12 mouse cellular contexts compared by ENCODE assay signal in the genomic region with DNA sequence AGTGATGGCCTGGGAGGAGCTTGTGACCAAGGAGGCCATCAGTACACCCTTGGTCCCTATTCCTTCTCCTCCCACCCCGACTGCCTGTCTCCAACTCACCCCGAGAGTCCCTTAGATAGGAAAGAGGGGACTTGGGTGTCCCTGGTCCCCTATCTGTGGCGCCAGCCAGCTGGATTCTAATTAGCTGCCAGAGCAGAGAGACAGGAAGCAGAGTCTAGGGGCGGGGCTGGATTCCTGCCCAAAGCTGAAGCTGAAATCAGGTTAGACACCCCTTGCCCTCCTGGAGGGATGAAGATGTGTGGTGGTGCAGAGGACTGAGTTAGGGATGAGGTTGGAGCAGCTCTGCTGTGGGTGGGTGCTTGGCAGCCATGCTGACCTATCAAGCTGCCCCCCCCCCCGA. TPM values are rescaled to one million over a fixed set of nuclear protein-coding genes. Genes with fewer than 3 reads are reported as not detected.
A peak's percentile ranks its signal among the peaks of the same experiment; 100 is the strongest.
DNase-seq lines count a peak whose midpoint lies in the region; ATAC-seq and TF ChIP-seq lines count a peak whose summit lies in the region.
"Had no signal": no experiment of that assay in that cellular context is flagged by ENCODE, and none has a peak within 500 bp of the region (broad histone marks: within the 10 kb centered on the region; RNA-seq: fewer than 3 reads in every experiment).

No protein-coding gene starts in this region.

- no peak for TF ChIP-seq CTCF in kidney, adult 2 months (conservative IDR thresholded peaks at IDR 0.05; ENCODE audit: insufficient read depth, insufficient read length, low read depth, low read length)

- no peak for ATAC-seq in kidney, embryonic 15.5 days (replicated peaks; ENCODE audit: low FRiP score)
- ATAC-seq in neural tube, embryonic 13.5 days (ENCODE audit: low read depth): 0 out of 2 replicates have a peak, but pooled peaks have one; percentile 4
- peak; percentile 51 for ATAC-seq in megakaryocyte progenitor cell, adult 5-6 weeks (replicated peaks; ENCODE audit: poor library complexity)
- ATAC-seq: Patski had no signal

- no peak overlapping the region for H3K4me2 ChIP-seq in kidney, embryonic 15.5 days
- H3K4me2 ChIP-seq in neural tube, embryonic 13.5 days: no peak overlapping the region

- H3K27ac ChIP-seq in kidney, adult 2 months (ENCODE audit: insufficient read depth, low read depth, low read length): no peak overlapping the region
- no peak overlapping the region for H3K27ac ChIP-seq in kidney, embryonic 15.5 days
- H3K27ac ChIP-seq in neural tube, embryonic 13.5 days (replicated peaks): no peak overlapping the region
- H3K27ac ChIP-seq: midbrain, embryonic 10.5 days had no signal

- no peaks in the 10 kb centered on the region for H3K36me3 ChIP-seq in kidney, adult 2 months (ENCODE audit: control insufficient read depth, insufficient read depth, low read length)
- peaks cover 23% of the 10 kb centered on the region for H3K36me3 ChIP-seq in kidney, embryonic 15.5 days
- peaks cover 25% of the 10 kb centered on the region for H3K36me3 ChIP-seq in neural tube, embryonic 13.5 days

- no peak overlapping the region for H3K9ac ChIP-seq in kidney, embryonic 15.5 days
- H3K9ac ChIP-seq in neural tube, embryonic 13.5 days: no peak overlapping the region

- 64% methylated on average over 5 of the region's 5 CpGs for WGBS in kidney, adult 2 months
- WGBS in kidney, embryonic 15.5 days: 56% methylated on average over 5 of the region's 5 CpGs
- WGBS in neural tube, embryonic 13.5 days: 62% methylated on average over 5 of the region's 5 CpGs

- H3K4me1 ChIP-seq in kidney, adult 2 months (ENCODE audit: control insufficient read depth, insufficient read depth, low read length): no peaks in the 10 kb centered on the region
- H3K4me1 ChIP-seq in kidney, embryonic 15.5 days: peaks cover 36% of the 10 kb centered on the region
- peaks cover 47% of the 10 kb centered on the region for H3K4me1 ChIP-seq in neural tube, embryonic 13.5 days (replicated peaks)

- TF ChIP-seq POLR2A in kidney, adult 2 months (IDR thresholded peaks at IDR 0.05; ENCODE audit: low read depth, low read length): no peak

- DNase-seq in cerebellum, adult 9-10 months: peak; percentile 59
- no peak for DNase-seq in cerebellum, postnatal 36 days
- DNase-seq in kidney, adult 2 months: peak; percentile 38
- DNase-seq in neural tube, embryonic 10.5 days (ENCODE audit: extremely low spot score, low spot score): no peak
- no peak for DNase-seq in ovary, postnatal 36 days (ENCODE audit: low spot score)
- DNase-seq: gastrocnemius, adult 2 months had no signal

- H3K27me3 ChIP-seq in kidney, adult 2 months (replicated peaks; ENCODE audit: control insufficient read depth, insufficient read depth, low read length): no peaks in the 10 kb centered on the region
- H3K27me3 ChIP-seq in kidney, embryonic 15.5 days: no peaks in the 10 kb centered on the region
- no peaks in the 10 kb centered on the region for H3K27me3 ChIP-seq in neural tube, embryonic 13.5 days
- H3K27me3 ChIP-seq: Patski had no signal

- no peaks in the 10 kb centered on the region for H3K9me3 ChIP-seq in kidney, embryonic 15.5 days (replicated peaks)
- no peaks in the 10 kb centered on the region for H3K9me3 ChIP-seq in neural tube, embryonic 13.5 days
- H3K9me3 ChIP-seq: midbrain, embryonic 10.5 days had no signal

- no peak overlapping the region for H3K4me3 ChIP-seq in kidney, adult 2 months (ENCODE audit: insufficient read depth, low read depth, low read length)
- no peak overlapping the region for H3K4me3 ChIP-seq in kidney, embryonic 15.5 days (replicated peaks)
- H3K4me3 ChIP-seq in neural tube, embryonic 13.5 days: no peak overlapping the region
- H3K4me3 ChIP-seq: erythroblast, embryonic 14.5 days; gastrocnemius, adult 2 months; midbrain, embryonic 10.5 days had no signal

RNA-seq across cellular contexts. Expression of a gene that starts 15.0 kb away (rescaled TPM):
- polyA plus RNA-seq in kidney, adult 2 months (2012; rRNA removed): 28.7 and 44.4 TPM in 2 replicates
- polyA plus RNA-seq in kidney, embryonic 15.5 days (2015; fragmentation: Nextera tagmentation; extraction: Ambion mirVana): 17.8 and 18.8 TPM in 2 replicates
- polyA plus RNA-seq in neural tube, embryonic 13.5 days (2015; fragmentation: Nextera tagmentation; extraction: Ambion mirVana): 40.0 and 40.1 TPM in 2 replicates
- total RNA-seq in megakaryocyte progenitor cell, adult 5-6 weeks (2015): 2.9 and 5.9 TPM in 2 replicates
- total RNA-seq in megakaryocyte progenitor cell, adult 5-6 weeks (2017): 2.3 and 2.4 TPM in 2 replicates

RNA-seq across cellular contexts. Expression of a gene that starts 40.1 kb away (rescaled TPM):
- 2.7 and 3.2 TPM in 2 replicates for polyA plus RNA-seq in kidney, adult 2 months (2012; rRNA removed)
- 0.69 and 0.71 TPM in 2 replicates for polyA plus RNA-seq in kidney, embryonic 15.5 days (2015; fragmentation: Nextera tagmentation; extraction: Ambion mirVana)
- 0.62 and 0.77 TPM in 2 replicates for polyA plus RNA-seq in neural tube, embryonic 13.5 days (2015; fragmentation: Nextera tagmentation; extraction: Ambion mirVana)
- total RNA-seq in megakaryocyte progenitor cell, adult 5-6 weeks (2015): not detected in 2 replicates
- total RNA-seq in megakaryocyte progenitor cell, adult 5-6 weeks (2017): 0.46 TPM in 1 of 2 replicates, not detected in the other
- polyA plus RNA-seq: erythroblast, embryonic 14.5 days had no signal

RNA-seq across cellular contexts. Expression of a gene that starts 40.4 kb away (rescaled TPM):
- polyA plus RNA-seq in kidney, adult 2 months (2012; rRNA removed): 2.0 and 3.6 TPM in 2 replicates
- polyA plus RNA-seq in kidney, embryonic 15.5 days (2015; fragmentation: Nextera tagmentation; extraction: Ambion mirVana): 60.7 and 62.2 TPM in 2 replicates
- polyA plus RNA-seq in neural tube, embryonic 13.5 days (2015; fragmentation: Nextera tagmentation; extraction: Ambion mirVana): 12.7 and 14.6 TPM in 2 replicates
- total RNA-seq in megakaryocyte progenitor cell, adult 5-6 weeks (2015): 40.3 and 51.0 TPM in 2 replicates
- total RNA-seq in megakaryocyte progenitor cell, adult 5-6 weeks (2017): 32.5 and 38.1 TPM in 2 replicates

RNA-seq across cellular contexts. Expression of a gene that starts 57.9 kb away (rescaled TPM):
- polyA plus RNA-seq in kidney, adult 2 months (2012; rRNA removed): 88.3 and 95.6 TPM in 2 replicates
- polyA plus RNA-seq in kidney, embryonic 15.5 days (2015; fragmentation: Nextera tagmentation; extraction: Ambion mirVana): 161 and 163 TPM in 2 replicates
- polyA plus RNA-seq in neural tube, embryonic 13.5 days (2015; fragmentation: Nextera tagmentation; extraction: Ambion mirVana): 203 and 207 TPM in 2 replicates
- total RNA-seq in megakaryocyte progenitor cell, adult 5-6 weeks (2015): 23.8 and 24.8 TPM in 2 replicates
- 22.4 and 24.0 TPM in 2 replicates for total RNA-seq in megakaryocyte progenitor cell, adult 5-6 weeks (2017)

Comparison
In these comparisons a context has a peak if more than half of its experiments do, and no peak if none do; other contexts are left out.
1. DNase-seq: peak in cerebellum, adult 9-10 months (single experiment) and kidney, adult 2 months (single experiment); none in cerebellum, postnatal 36 days (0 of 2), neural tube, embryonic 10.5 days (single experiment) and ovary, postnatal 36 days (single experiment).